Mouse (Mus musculus) mouse trophoblast stem cell (cell line): Measurements from ENCODE around the gene Cdx2.

Experiments used
- in situ Hi-C, 2 experiments: fragments of 300-500 bp; cut with MseI, MboI; formaldehyde crosslinking; loops; 2 replicates in 1 of 2; 3 replicates in 1 of 2; pipeline ENCODE4 v1.15.1; 2025

Cdx2 gene

GRCm38 (mm10) chr5:147306638-147307397 is at the start of gene Cdx2:
TSS of gene Cdx2 (minus strand) at chr5:147307270.
- in situ Hi-C loops: loop anchor here (25.0 kb wide), 2 partner anchors 395 to 595 kb away; no protein-coding TSS in a partner anchor

- in situ Hi-C loops: no loop called here
Observed at GRCm38 (mm10) chr5:147356260-147357055, 49.4 kb upstream of the Cdx2 start.

- in situ Hi-C loops: no loop called here
Observed at GRCm38 (mm10) chr5:147355788-147356187, 48.7 kb upstream of the Cdx2 start.

GRCm38 (mm10) chr5:147354985-147355384 is 47.9 kb upstream of the Cdx2 start:
- in situ Hi-C loops: no loop called here

- in situ Hi-C loops: no loop called here
Observed at GRCm38 (mm10) chr5:147354161-147354780, 47.2 kb upstream of the Cdx2 start.

- in situ Hi-C loops: no loop called here
Observed at GRCm38 (mm10) chr5:147351931-147352330, 44.9 kb upstream of the Cdx2 start.

GRCm38 (mm10) chr5:147345981-147346380 is 38.9 kb upstream of the Cdx2 start:
- in situ Hi-C loops: no loop called here

- in situ Hi-C loops: no loop called here
Observed at GRCm38 (mm10) chr5:147343904-147344303, 36.8 kb upstream of the Cdx2 start.

- in situ Hi-C loops: no loop called here
Observed at GRCm38 (mm10) chr5:147342901-147343300, 35.8 kb upstream of the Cdx2 start.

GRCm38 (mm10) chr5:147340741-147341414 is 33.8 kb upstream of the Cdx2 start:
- in situ Hi-C loops: no loop called here

GRCm38 (mm10) chr5:147339560-147339959 is 32.5 kb upstream of the Cdx2 start:
- in situ Hi-C loops: no loop called here

- in situ Hi-C loops: no loop called here
Observed at GRCm38 (mm10) chr5:147338967-147339366, 31.9 kb upstream of the Cdx2 start.

- in situ Hi-C loops: no loop called here
Observed at GRCm38 (mm10) chr5:147332711-147333110, 25.6 kb upstream of the Cdx2 start.

GRCm38 (mm10) chr5:147331547-147331946 is 24.5 kb upstream of the Cdx2 start:
- in situ Hi-C loops: no loop called here

GRCm38 (mm10) chr5:147329946-147330345 is 22.9 kb upstream of the Cdx2 start:
- in situ Hi-C loops: no loop called here

GRCm38 (mm10) chr5:147327636-147328035 is 20.6 kb upstream of the Cdx2 start:
- in situ Hi-C loops: no loop called here

- in situ Hi-C loops: no loop called here
Observed at GRCm38 (mm10) chr5:147325931-147326330, 18.9 kb upstream of the Cdx2 start.

GRCm38 (mm10) chr5:147323237-147323917 is 16.3 kb upstream of the Cdx2 start:
- in situ Hi-C loops: loop anchor here (25.0 kb wide), 2 partner anchors 411 to 611 kb away; no protein-coding TSS in a partner anchor

GRCm38 (mm10) chr5:147322183-147322582 is 15.1 kb upstream of the Cdx2 start, which contains the start of gene Urad:
TSS of gene Urad (minus strand) at chr5:147322440.
- in situ Hi-C loops: loop anchor here (25.0 kb wide), 2 partner anchors 410 to 610 kb away; no protein-coding TSS in a partner anchor

- in situ Hi-C loops: loop anchor here (10.0 to 25.0 kb wide), 3 partner anchors 405 to 607 kb away; no protein-coding TSS in a partner anchor
Observed at GRCm38 (mm10) chr5:147319653-147320052, 12.6 kb upstream of the Cdx2 start.

GRCm38 (mm10) chr5:147317991-147318390 is 10.9 kb upstream of the Cdx2 start:
- in situ Hi-C loops: loop anchor here (10.0 to 25.0 kb wide), 3 partner anchors 403 to 606 kb away; no protein-coding TSS in a partner anchor
